Mouse (Mus musculus) lung, postnatal 25 days (tissue): ENCODE results near the gene Cldn22.
A peak's percentile ranks its signal among the peaks of the same experiment; 100 is the strongest.

Experiments
- DNase-seq: peaks from one replicate; pipeline ENCODE4 v3.0.0; 2022; ENCODE audit warnings: low spot score

Gene Cldn22

GRCm38 (mm10) chr8:47832616-47833015, 8.3 kb downstream of the Cldn22 start:
- no peak for DNase-seq

DNA sequence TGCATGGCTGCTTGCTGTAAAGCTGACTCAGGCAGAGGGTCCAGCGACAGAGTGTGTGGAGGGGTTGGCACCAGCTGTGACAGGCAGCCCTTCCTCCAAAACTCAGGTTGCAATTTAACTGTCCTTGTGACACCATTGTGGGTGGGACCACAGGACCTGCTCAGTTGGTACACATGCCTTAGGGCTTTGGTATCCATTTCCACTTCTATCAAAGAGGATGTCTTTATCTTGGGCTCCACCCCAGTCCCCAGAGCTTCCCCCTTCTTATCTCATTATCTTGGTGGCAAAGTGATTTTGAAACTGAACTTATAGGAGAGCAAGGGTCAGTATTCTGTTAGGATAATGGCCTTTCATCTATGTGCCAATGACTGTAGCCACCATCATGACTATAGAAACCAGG, 9.7 kb downstream of the Cldn22 start:
- DNase-seq = no peak

DNA sequence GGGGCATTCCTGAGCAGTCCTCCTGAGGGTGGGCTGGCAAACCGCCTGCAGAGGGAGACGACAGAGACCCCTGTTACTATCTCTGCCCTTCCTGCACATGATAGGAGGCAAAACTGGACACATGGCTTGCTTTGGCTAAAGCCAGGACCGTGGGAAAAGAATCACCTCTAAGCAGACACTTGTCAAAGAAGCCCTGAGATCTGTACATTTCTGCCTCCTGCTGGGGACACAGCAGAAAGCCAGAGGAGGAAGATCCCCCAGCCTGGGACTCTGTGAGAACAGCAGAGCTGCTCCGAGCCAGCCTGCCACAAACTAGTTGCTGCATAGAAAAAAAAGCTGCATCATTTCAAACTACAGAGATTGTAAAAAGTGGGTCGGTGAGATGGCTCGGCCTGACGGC, 18.8 kb downstream of the Cldn22 start:
- DNase-seq = no peak

DNA sequence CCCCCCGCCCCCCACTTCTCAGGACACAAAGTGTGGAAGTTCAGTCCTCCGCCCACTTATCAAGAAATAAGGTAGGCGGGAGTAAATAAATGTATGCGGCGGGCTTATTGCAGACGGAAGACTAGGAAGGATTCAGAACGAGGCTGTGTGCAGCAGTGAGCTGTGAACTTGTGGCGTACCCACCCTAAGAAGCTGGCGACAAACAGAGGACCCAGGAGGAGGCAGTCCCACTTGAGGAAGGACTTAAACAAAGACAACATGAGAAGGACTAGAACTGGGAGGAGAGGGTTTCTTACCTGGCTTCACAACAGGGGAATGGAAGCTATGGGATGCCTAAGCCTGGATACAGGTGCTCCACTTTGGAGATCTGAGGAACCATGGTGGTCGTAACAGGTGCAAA, 19.4 kb downstream of the Cldn22 start:
- DNase-seq = no peak

- DNase-seq = no peak
Observed at GRCm38 (mm10) chr8:47845956-47846355, 21.7 kb downstream of the Cldn22 start.

DNA sequence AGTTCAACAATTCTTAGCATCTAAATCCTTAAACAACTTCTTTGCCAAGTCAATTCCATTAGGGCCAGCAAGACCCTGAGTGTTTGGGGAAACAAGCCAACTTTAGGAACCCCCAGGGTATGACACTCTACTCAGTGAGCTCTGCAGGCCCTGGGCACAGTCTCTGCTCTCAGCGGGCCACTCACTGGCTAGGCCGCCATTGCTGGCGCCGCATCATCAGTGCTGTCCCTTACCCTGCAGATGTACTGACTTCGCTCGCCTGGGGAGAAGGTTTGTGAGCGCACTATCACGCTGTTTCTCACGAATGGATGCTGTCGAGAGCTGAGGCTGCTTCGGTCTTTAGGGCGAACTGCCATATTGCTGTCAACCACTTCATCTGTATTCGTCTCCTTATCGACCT, 22.9 kb downstream of the Cldn22 start:
- DNase-seq = no peak

- no peak for DNase-seq
Observed at GRCm38 (mm10) chr8:47847931-47848330, 23.6 kb downstream of the Cldn22 start.

- no peak for DNase-seq
Observed at GRCm38 (mm10) chr8:47849842-47850241, 25.6 kb downstream of the Cldn22 start.

GRCm38 (mm10) chr8:47851824-47852502, 27.7 kb downstream of the Cldn22 start:
- peak; percentile 63 for DNase-seq

DNA sequence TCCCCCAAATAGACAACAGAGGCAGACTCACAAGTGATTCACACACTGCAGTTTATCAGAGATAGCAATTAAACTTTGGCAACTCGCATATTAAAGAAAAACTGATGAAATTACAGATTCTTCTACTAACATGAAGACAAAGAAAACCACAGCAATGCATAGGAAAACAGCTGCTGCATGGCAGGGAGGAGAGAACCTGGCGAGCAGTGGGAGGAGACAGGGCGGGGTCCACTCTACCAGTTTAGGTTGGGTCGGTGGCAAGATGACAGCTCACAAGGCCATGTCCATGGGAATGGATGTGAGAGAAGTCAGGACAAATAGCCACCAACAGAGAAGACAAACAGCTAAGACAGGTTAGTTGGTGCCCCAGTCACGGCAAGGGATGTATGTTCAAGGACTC, 28.5 kb downstream of the Cldn22 start:
- no peak for DNase-seq

DNA sequence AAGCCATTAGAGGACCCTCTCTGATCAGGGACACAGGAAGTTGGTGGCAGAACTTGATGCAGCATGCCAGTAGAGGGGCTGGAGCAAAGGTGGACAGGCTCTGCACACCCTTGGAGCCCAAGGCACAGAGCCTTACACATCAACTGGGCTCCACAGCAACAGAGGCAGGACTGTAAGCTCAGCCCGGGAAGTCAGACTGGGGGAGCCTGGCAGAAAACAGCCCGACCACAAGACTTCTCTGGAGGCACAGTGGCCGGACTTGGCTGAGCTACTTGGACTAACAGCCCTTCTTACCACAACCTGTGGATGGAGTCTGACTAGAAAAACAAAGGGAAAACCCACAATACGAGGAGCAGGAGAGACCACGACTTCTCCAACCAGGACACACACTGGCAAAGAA, 29.1 kb downstream of the Cldn22 start:
- no peak for DNase-seq

DNA sequence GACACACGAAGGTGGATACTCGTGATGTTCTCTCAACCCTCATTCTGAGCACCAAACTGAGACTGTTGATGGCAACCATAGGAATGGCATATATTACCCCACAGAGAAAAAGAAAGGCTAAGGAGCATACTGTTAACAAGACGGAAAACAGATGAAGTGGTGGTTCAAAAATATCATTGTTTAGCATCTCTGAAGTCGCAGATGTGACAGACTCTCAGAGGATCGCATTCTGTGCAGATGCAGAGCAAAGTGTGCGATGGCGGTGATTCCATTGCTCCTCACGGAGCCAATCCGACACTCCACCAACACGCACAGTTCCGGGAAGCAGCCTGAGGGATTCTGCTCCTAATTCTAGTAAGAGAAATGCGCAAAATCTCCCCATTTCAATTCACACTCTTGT, 35.0 kb downstream of the Cldn22 start:
- DNase-seq = no peak

- no peak for DNase-seq
Observed at GRCm38 (mm10) chr8:47866568-47866967, 42.3 kb downstream of the Cldn22 start.

- peak; percentile 76 for DNase-seq
Observed at GRCm38 (mm10) chr8:47867067-47867466, 42.8 kb downstream of the Cldn22 start.

- DNase-seq = peak; percentile 61
Observed at GRCm38 (mm10) chr8:47872361-47873107, 48.3 kb downstream of the Cldn22 start.

GRCm38 (mm10) chr8:47874497-47875178, 50.4 kb downstream of the Cldn22 start:
- DNase-seq = no peak
